Mouse (Mus musculus) cerebellum, postnatal 14 days (tissue): ENCODE measurements around the gene Wdr26.
A peak's percentile ranks its signal among the peaks of the same experiment; 100 is the strongest.

Experiments
- DNase-seq, 2 experiments: peaks; one replicate each; pipeline ENCODE4 v3.0.0; 2021; ENCODE audit warnings: mixed read lengths in 2 of 2

The Wdr26 gene

DNA sequence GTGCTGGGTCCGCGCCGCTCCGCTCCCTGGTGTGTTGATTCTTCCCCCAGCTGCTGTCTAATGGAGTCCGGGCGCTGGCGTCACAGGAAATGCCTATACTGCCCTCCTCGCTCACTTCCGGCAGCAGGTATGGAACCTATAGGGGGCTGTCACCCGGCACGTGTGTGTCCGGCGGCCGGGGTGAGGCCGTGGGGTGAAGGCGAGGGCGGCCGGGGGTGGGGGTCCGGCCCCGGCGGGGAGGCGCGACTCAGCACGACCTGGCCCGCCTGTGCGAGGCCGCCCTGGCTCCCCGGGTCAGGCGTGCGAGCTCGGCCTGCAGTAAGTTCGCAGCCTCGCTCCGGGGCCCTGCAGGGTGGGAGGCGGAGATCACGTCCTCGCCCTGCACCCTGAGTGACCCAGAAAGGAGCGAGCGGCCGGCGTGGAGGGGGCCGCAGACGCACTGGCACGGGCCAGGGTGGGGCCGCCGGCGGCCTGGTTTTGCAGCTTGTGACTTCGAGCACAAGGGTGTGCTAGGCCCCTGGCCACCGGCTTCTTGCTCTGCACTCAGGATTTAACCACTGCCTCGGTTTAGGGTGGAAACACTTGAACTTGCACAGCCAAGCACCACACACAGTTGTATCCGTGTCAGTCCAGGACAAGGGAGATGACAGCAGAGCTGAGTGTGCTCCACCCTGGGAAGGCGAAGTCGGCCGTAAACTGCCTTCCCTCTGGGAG is at the start of gene Wdr26:
Wdr26 (minus strand) TSS at position 82 of the 714 bp plus-strand sequence.
- DNase-seq: peak; percentile 81 to 86

DNA sequence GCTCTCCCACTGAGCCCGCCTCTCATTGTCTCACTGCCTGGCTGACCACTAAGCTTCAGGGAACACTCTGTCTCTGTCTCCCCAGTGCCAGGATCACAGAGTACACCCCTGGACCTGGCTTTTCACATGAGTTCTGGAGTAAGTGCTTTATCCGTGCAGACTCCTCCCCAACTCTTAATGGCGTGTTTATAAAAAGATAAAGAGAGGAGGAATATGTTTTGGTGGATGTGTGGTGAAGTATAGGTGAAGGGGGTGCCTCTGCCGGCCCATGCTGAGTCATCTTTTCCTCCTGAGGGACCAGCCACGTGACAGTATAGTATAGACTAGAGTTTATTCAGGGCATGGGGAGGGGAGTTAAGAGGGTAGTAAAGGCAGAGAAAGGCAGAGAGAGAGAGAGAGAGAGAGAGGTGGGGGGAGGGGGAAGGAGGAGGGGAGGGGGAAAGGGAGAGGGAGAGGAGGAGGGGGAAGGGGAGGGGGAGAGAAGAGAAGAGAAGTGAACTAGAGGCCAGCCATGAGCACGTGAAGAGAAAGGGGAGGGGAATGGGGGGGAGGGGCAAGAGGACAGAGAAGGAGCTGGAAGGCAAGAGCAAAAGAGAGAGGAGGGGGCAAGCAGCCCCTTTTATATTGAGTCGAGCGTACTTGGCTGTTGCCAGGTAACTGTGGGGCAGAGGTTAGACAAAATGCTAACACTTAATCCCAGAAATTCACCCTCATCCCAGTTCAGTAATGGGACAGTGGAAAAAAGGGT is 49.3 kb upstream of the Wdr26 start:
- no peak for DNase-seq

DNA sequence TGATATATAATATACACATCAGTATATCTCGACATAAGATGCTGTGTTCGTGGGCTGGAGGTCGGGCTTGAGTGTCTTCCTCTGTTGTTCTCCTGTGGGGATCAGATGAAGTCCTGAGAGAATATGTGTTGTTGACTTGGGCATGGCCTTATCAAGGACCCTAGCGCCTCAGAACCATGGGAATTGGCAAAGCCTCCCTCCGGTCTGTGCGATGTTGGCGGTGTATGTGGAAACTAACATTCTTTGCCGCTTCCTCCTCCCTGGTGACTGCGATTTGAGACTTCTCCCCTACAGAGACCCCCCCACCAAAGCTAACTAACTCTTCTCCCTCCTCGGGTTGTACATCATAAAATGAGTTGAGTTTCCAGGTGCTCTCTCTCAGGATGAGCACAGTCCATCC is 48.6 kb upstream of the Wdr26 start:
- DNase-seq: no peak

DNA sequence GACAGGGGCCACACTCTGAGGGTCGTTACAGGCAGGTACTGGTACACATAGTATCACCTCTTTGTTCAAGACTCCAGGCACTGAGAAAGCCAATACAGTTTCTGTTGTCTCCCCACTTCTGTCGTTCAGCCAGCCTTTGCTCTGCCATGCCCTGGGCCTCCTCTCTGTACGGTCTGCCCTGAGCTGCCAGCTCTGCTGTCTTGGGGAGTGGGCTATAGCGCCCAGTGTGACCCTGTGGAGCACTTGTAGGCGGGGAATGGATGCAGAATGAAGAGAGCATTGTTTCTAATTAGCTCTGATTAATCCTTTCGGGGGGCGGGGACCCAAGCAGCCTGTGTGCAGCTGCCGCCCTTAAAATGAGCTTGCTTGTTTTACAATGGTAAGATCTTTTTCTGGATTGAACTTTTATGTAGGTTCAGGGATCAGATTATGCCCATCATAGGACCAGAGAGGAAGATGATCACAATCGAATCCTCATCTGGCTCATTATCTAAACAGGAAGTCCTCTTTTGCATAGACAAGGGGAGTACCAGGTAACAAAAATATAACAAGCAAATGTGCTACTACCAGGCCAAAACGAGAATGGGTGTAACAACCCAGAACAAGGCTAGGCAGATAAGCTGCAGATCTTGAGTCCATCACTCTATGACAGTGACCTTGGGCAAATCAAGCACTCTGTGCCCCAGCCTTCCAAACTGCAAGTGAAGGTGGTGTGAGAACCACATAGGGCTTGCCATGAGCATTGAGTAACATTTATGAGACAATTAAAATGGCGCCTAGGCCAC is 48.0 kb upstream of the Wdr26 start:
- no peak for DNase-seq

DNA sequence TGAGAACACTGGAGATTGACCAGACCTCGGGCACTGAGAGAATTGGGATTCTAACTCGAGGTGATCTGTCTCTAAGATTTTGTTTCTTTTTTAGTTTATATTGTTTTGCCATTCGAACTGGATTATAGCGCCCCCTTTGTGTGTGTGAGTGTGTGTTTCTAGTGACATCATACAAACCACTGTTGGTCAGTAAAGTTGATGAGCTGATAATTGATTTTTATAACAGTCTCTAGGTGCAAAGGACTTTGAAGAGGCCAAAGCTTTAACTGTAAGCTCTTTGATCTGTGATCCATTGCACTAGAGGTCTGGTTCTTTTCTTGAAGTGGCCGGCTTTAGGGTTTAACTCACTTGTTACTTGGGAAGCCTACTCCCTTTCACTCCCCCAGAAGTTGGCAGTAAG is 47.3 kb upstream of the Wdr26 start:
- no peak for DNase-seq

DNA sequence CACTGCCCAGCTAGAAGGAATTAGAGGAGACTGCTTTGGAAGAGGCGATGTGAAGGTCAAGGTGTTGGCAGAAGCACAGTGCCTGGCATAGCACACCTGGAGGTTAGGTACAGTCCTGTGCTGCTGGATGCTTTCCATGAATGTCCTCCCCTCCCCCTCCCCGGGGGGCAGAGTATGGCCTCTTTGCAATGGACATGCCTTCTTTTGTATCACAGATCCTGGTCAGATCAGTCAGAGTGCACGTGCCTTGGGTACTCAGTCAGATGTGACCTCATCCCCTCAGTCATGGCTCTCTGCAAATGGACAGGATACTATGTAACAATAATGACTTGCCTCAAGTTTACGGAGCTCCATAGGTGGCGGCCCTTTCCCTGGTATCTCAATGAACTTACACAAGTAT is 46.8 kb upstream of the Wdr26 start:
- no peak for DNase-seq

DNA sequence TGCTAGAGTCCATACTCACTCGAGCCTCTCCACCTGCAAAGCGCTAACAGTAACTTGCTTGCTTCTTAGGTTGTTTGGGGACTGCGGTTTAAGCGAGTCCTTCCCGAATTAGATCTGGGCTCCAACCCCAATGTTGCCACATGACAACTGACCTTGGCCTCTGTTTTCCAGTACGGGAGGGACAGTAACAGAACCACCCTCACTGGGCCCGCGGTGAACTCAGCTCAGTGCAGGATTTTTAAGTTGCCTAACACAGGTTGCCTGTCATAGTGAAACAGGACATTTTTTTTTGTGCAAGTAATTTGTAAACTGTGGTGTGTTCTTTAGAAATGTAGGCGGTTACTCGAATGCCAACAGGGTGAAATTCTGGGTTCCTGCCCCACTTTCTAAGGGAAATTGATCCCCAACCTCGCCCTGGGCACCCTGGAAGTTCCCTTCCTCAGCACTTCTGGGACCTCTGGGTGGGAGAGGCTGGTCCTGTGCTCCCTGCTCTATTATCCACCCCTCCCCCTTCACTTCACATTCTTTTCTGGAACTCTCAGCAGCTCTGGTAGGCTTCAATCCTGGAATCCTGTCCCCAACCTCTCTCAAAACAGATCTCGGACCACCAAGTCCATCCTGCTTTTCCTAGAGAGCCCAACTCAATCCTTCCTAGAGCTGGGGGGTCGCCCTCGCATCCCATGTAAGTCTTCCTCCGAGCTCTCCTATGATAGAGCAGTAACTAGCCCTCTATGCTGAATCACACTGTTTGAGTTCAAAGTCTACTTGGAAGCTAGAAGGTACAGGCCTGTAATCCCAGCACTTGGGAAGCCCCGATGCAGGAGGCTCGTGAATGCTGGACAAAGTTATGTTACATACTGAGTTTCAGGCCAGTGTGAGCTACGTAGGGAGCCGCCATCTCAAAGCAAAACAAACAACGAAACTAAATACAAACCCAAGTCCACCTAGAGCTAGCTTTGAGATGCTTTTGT is 46.1 kb upstream of the Wdr26 start:
- no peak for DNase-seq

DNA sequence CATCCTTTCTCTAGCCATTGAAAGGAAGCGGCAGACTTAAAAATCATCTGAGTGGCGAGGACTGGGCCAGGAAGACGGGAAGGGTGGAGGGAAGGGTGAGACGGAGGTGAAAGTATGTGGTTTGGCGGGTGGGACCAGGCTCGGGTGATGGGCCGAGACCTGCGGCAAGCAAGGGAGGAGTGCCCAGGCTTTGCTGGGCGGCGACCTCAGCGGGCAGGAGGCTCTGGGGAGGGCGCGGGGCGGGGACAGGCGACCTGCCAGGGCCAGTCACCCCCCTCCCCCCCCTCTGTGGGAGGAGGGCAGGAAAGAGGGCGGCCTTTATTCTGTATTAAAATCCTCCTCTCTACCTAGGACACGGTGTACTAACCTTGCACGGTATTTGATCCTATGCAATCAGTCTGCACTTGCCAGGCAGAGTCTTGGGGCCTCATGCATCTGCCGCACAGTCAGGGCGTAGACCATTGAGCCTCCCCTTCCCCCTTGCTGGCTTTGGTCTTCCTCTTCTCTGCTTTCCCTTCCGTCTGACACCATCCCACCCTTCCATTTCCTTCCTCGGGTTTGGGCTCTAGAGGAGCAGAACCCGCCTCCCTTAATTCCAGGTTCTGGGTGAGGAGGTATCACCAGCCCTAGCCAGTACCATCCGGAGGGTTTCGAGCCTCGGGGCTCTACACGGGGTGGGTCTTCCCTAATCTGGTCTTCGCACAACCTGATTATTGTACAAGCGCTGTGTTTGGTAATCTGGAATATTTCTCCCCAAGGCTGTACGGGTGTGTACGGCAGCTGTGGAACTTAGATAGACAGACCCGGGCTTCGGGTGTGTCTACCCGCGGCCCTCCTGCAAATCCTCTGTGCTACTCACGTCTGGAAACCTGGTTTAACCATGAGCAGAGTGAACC is 45.1 kb upstream of the Wdr26 start:
- DNase-seq: peak; percentile 39 to 48

DNA sequence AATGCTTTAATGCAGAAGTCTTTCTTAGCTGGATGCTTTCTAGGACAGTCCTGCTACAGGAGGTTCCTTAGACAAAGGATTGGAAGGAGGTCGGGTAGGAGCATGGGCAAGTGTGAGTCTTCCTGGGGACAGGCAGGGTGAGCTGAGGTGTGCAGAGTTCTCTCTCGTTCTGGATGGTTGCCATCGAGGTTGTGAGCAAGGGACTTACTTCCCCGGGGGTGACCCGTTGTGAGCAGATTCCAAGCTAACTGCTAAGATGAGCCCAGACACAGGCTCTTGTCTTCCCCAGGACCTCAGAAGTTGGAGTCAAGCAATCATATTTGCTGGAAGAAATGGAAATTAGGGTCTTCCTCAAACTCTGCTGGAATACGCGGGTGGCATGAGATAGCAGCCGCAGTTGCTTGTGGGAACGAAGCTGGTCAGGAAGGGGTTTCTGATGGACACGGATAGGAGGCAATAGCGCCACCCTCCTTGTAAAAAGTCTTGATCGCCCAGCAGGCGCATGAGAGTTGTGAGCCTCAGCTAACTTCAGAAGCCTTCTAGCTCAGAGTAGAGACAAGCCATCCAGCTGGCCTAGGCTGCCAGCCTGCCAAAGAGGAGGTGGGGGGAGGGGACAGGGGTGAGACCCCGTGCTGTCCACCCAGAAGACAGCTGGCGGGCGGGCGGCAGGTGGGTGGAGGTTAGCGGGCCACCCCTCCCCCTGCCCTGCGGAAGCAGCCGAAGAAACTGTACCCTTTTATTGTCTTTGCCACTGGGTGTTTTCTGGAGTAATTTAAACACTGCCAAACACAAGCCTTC is 44.3 kb upstream of the Wdr26 start:
- DNase-seq: peak; percentile 52 to 66

DNA sequence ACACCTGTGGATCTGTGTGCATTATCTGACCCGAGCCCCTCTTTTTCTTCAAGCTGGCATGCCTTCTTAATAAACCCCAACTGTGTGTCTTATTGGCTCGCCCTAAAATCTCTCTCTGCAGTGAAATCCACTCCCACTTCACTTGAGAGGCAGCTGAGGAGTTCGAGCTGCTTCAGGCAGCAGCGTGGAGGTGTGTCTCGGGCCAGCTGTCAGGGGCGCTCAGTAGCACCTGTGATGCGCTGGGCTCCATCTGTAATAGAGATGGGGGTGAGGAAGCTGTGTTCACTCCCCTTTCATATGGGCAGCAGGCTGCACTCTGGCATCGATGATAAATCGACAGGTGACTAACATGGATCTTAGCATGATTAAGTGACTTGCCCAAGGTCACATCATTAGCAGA is 43.6 kb upstream of the Wdr26 start:
- no peak for DNase-seq

DNA sequence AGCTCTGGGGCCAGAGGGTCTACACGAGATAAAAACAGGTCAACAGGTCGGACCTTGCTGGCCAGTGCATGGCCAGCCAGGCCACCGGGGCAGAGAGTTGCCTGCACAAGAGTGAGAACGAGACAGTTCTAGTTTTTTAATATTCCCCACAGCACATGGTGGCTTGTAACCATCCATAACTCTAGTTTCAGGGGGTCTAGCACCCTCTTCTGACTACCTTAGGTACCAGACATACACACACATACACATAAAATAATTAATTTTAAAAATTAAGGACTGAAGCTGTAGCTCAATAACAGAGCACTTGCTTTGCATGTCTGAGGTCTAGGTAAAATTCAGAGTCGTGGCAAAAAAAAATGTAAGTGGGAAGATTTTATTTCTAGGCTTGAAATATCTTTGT is 39.8 kb upstream of the Wdr26 start:
- no peak for DNase-seq

DNA sequence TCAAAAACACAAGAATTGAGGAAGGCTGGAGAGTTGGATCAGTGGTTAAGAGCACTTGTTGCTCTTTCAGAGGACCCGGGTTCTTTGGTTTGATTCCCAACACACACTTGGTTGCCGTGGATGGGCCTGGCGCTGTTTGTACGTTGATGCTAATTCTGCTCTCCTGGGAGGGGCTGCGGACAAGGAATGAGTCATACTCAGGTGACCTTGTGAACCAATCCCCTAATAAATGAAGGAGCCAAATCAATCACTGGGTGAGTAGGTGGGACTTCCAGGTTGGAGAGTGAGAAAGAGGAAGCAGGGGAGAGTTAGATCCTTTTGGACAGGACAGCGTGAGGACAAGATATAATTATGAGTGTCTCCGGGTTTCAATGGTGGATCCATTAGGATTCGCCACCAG is 39.2 kb upstream of the Wdr26 start:
- no peak for DNase-seq

DNA sequence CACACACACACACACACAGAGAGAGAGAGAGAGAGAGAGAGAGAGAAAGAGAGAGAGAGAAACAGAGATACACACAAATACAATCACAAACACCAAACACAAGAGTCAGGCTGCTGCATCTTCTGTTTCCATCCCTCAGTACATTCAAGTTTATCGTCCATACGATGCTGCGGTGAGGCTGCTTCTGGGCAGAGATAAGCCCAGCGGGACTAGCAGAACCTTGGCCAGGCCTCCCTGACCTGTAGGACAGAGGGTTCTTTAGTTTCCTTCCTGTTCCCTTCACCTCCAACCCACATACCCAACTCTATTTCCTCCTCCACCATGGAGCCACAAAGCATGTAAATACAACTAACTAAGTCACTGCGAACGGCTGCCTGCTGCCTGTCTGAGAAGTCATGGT is 37.7 kb upstream of the Wdr26 start:
- DNase-seq: no peak

DNA sequence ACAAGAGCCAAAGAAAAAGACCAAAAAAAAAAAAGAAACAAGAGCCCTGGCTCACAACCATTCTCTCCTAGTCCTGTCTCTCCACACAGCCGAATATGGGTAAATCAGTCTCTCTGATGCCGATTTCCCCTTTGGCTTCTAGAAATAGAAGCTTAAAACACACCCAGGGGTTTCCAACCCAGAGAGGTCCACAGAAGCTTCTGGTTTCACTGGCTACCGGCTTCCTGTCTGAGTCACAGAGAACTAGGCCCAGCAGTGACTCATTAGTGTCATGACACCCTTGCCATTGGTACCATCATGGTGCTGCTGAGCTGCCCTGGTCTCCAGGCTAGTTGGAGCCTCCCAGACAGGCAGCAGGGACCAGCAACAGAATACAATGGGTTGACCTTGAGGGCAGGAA is 35.4 kb upstream of the Wdr26 start:
- DNase-seq: no peak

DNA sequence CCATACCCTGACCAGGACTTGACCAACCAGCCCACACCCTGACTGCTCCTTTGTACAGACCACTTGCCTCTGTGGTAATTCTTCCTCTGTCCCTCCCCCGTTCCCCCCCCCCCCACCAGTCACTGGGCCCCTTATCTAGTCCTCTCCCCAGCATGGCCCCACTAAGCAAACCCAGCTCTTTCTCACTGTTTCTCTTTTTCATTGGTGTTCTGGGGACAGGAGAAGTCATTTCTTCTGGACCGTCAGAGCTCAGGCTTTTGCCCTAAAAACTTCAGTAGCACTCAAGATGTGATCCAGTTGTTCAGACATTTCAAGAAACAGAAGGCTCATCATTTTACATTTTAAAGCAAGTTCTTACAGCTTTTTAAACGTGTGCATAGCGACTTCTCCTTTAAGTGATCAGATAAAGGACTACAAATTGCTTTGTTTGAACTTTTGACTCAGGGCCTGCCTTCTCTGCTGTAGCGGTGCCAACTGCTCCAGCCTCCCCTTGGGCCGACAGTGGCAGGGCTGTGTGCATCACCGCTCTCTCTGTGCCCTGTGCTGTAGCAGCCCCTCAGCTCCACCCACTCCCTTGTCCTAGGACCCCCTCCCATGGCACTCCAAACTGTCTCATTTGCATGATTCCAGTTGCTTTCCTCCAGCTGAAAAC is 34.8 kb upstream of the Wdr26 start:
- DNase-seq: no peak

DNA sequence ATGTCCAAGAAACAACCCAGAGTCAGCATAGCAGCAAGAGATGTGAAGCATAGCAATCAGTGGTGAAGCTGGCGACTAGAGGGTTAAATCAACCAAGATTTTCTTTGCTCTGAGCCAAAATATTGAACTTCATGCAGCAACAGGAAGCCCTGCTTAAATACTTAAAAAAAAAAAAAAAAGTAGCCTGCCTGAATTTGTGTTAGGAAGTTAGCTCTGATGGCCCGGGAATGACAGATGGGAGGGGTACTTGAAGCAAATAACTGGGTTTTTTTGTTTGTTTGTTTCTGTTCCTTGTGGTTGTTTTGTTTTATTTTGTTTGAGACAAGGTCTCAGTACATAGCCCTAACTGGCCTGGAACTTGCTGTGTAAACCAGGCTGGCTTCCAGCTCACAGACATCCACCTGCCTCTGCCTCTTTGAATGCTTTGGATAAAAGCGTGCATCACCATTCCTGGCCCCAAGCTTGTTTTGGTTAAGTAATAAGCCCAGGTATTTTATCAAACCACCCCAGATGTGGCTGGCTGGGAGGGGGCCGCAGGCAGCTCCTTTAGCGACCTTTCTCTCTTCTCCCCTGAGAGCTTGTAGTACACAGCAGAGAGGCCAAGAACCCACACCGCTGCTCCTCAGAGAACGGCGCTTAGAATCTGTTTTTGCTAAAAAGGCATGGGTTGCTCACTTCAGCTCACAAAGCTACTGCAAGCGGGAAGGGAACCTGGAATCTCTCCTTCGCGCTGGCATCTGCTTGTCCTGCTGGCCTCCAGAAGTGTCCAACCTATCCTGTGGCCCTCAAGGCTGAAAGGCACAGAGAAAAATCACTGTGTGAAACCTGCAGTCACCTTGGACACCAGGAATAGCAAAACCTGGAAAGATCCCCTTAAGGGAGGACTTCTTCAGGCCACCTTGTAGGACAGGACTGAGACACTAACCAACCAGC is 34.0 kb upstream of the Wdr26 start:
- DNase-seq: no peak

DNA sequence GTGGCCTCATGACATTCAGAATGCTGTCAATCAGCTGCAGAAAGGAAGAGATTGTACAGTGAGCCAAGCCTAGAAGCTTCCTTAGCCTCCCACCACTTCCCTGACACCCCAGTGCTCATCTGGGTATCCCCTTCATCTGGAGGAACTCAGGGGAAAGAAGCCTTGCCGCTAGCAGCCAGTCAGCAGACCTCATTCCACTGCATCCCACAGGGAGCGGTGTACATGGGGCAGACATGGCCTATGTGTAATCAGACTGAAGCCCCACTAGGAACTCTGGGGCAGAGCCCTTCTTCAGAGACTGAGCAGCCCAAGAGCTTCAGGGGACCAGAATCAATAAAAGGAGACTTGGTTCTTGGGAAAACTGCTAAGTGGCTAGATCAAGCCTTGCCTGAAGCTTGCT is 33.3 kb upstream of the Wdr26 start:
- no peak for DNase-seq

DNA sequence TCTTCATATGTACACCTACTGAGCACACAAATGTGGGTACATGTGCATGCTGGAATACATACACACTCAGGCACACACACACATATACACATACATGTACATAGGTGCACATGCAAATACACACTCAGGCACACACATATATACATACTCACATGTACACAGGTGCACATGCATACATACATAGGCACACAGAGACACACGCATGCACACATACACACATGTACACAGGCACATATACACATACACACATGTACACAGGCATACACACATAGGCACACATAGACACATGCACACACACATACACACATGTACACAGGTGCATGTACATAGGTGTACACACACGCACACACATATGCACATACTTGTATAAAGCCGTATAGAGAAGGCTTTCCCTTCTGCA is 29.4 kb upstream of the Wdr26 start:
- DNase-seq: no peak

DNA sequence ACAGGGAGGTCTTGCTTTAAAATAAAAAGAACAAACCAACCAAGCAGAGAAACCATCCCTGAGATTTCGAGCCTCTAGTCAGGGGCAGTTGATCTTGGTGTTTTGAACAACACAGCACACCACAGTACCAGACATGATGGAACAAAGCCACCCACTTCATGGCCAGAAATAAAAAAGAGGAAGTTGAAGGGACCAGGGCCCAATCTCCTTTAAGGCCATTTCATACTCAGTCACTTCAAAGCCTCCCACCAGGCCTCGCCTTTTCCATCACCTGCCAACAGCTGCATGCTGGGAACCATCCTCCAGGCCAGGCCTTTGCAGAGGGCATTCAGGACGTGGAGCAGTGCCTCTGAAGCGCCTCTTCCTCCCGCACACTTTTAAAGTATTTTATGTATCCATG is 25.5 kb upstream of the Wdr26 start:
- DNase-seq: no peak
